Mouse (Mus musculus) heart, embryonic 12.5 days (tissue): ENCODE data around the gene Maml3. TPM values are rescaled to one million over a fixed set of nuclear protein-coding genes. Genes with fewer than 3 reads are reported as not detected.
A peak's percentile ranks its signal among the peaks of the same experiment; 100 is the strongest.

Experiments
- ATAC-seq: fragments of 200-750 bp; cut with Nextera tagmentation; 2 replicates; pipeline ENCODE4 v1.8.0; 2017; ENCODE audit warnings: moderate TSS enrichment, moderate library complexity; ENCODE audit not compliant: insufficient number of reproducible peaks, low FRiP score
- H3K27ac ChIP-seq: fragments of 300-500 bp; sonication (generic); 2 replicates; pipeline ENCODE4 v1.5.1; 2016; ENCODE audit warnings: mild to moderate bottlenecking, moderate library complexity; ENCODE audit not compliant: poor library complexity, severe bottlenecking
- H3K27me3 ChIP-seq: fragments of 300-500 bp; sonication (generic); replicated peaks from 2 replicates; pipeline ENCODE4 v1.6.1; 2016; ENCODE audit warnings: mild to moderate bottlenecking, moderate library complexity
- H3K36me3 ChIP-seq: fragments of 300-500 bp; sonication (generic); 2 replicates; pipeline ENCODE4 v1.6.1; 2016; ENCODE audit warnings: mild to moderate bottlenecking, moderate library complexity
- H3K4me1 ChIP-seq: fragments of 300-500 bp; sonication (generic); replicated peaks from 2 replicates; pipeline ENCODE4 v1.6.1; 2016; ENCODE audit warnings: mild to moderate bottlenecking
- H3K4me2 ChIP-seq: fragments of 300-500 bp; sonication (generic); 2 replicates; pipeline ENCODE4 v1.6.1; 2016; ENCODE audit warnings: mild to moderate bottlenecking, moderate library complexity
- H3K4me3 ChIP-seq: fragments of 300-500 bp; sonication (generic); 2 replicates; pipeline ENCODE4 v1.5.1; 2016; ENCODE audit warnings: mild to moderate bottlenecking
- H3K9ac ChIP-seq: fragments of 300-500 bp; sonication (generic); 2 replicates; pipeline ENCODE4 v1.6.1; 2016; ENCODE audit warnings: mild to moderate bottlenecking, moderate library complexity
- H3K9me3 ChIP-seq: fragments of 300-500 bp; sonication (generic); replicated peaks from 2 replicates; pipeline ENCODE4 v1.6.1; 2016; ENCODE audit warnings: mild to moderate bottlenecking, moderate library complexity
- WGBS: fragments of 180-500 bp; shearing (Covaris S2); methylation state at CpG from one replicate; pipeline ENCODE4 v1.1.7; 2016; 5-methylcytosine and 5-hydroxymethylcytosine counted together
- polyA plus RNA-seq: library from polyadenylated mRNA; unstranded; fragments of >200 nt; fragmentation: Nextera tagmentation; extraction: Ambion mirVana; gene quantifications from 2 replicates; pipeline ENCODE4 v1.2.1, GENCODE M21; 2016

Gene Maml3
- polyA plus RNA-seq, 1 experiment from 2014 or later = 2.6 TPM

- 22% methylated on average over 6 of the region's 6 CpGs for WGBS
- peak overlapping the region; percentile 95 for H3K27ac ChIP-seq
- no peaks in the 10 kb centered on the region for H3K36me3 ChIP-seq
- H3K9ac ChIP-seq = peak overlapping the region; percentile 73
- peaks cover under 1% of the 10 kb centered on the region; the same call in 1 of the 2 replicates for H3K9me3 ChIP-seq
- H3K27me3 ChIP-seq = no peaks in the 10 kb centered on the region
- peaks cover 61% of the 10 kb centered on the region for H3K4me1 ChIP-seq
- H3K4me2 ChIP-seq = peak overlapping the region; percentile 63
- H3K4me3 ChIP-seq = peak overlapping the region; percentile 35; the same call in 1 of the 2 replicates
- ATAC-seq = no peak
Measured at GRCm38 (mm10) chr3:52045221-52045641, 59.6 kb downstream of the Maml3 start.

- Histone ChIP-seq H3K27ac (peak overlapping the region; percentile 95), H3K27me3 (no peaks in the 10 kb centered on the region), H3K9me3 (no peaks in the 10 kb centered on the region), H3K9ac (peak overlapping the region; percentile 73), H3K4me3 (peak overlapping the region; percentile 26), H3K36me3 (no peaks in the 10 kb centered on the region), H3K4me1 (peaks cover 61% of the 10 kb centered on the region), H3K4me2 (peak overlapping the region; percentile 63)
- ATAC-seq = no peak
- WGBS = 7% methylated on average over 14 of the region's 14 CpGs
Measured at GRCm38 (mm10) chr3:52044651-52045050, 60.2 kb downstream of the Maml3 start.

- Histone ChIP-seq H3K36me3 (no peaks in the 10 kb centered on the region), H3K4me3 (no peak overlapping the region), H3K27me3 (no peaks in the 10 kb centered on the region), H3K4me1 (peaks cover 58% of the 10 kb centered on the region), H3K4me2 (no peak overlapping the region), H3K27ac (no peak overlapping the region), H3K9me3 (no peaks in the 10 kb centered on the region), H3K9ac (no peak overlapping the region)
- 58% methylated on average over 4 of the region's 4 CpGs for WGBS
- no peak for ATAC-seq
Measured at GRCm38 (mm10) chr3:52043847-52044246, 61.0 kb downstream of the Maml3 start.

GRCm38 (mm10) chr3:52042680-52043079 lies 62.2 kb downstream of the Maml3 start:
- Histone ChIP-seq H3K9me3 (no peaks in the 10 kb centered on the region), H3K27me3 (no peaks in the 10 kb centered on the region), H3K9ac (no peak overlapping the region), H3K4me1 (peaks cover 46% of the 10 kb centered on the region), H3K4me3 (no peak overlapping the region), H3K36me3 (no peaks in the 10 kb centered on the region), H3K4me2 (no peak overlapping the region), H3K27ac (no peak overlapping the region)
- WGBS = 77% methylated on average over 3 of the region's 3 CpGs
- ATAC-seq = no peak

GRCm38 (mm10) chr3:52039958-52040357 lies 64.9 kb downstream of the Maml3 start:
- no peak for ATAC-seq
- 80% methylated on average over 7 of the region's 7 CpGs for WGBS
- H3K4me1 ChIP-seq = peaks cover 33% of the 10 kb centered on the region

GRCm38 (mm10) chr3:52037260-52037659 lies 67.6 kb downstream of the Maml3 start:
- Histone ChIP-seq H3K9ac (no peak overlapping the region), H3K36me3 (no peaks in the 10 kb centered on the region), H3K4me3 (no peak overlapping the region), H3K27me3 (no peaks in the 10 kb centered on the region), H3K4me2 (no peak overlapping the region), H3K4me1 (peaks cover 25% of the 10 kb centered on the region), H3K27ac (no peak overlapping the region), H3K9me3 (no peaks in the 10 kb centered on the region)
- whole genome bisulfite sequencing = 74% methylated on average over 5 of the region's 5 CpGs
- no peak for ATAC-seq

More at GRCm38 (mm10) chr3:52039958-52040357, 64.9 kb downstream of the Maml3 start:
- no peak overlapping the region for H3K4me2 ChIP-seq
- no peaks in the 10 kb centered on the region for H3K27me3 ChIP-seq
- H3K36me3 ChIP-seq = no peaks in the 10 kb centered on the region
- H3K9ac ChIP-seq = no peak overlapping the region
- H3K4me3 ChIP-seq = no peak overlapping the region
- no peaks in the 10 kb centered on the region for H3K9me3 ChIP-seq
- H3K27ac ChIP-seq = no peak overlapping the region

- Histone ChIP-seq H3K4me1 (peaks cover 30% of the 10 kb centered on the region), H3K4me3 (no peak overlapping the region), H3K4me2 (no peak overlapping the region), H3K9ac (no peak overlapping the region), H3K36me3 (no peaks in the 10 kb centered on the region), H3K27ac (no peak overlapping the region), H3K27me3 (no peaks in the 10 kb centered on the region), H3K9me3 (no peaks in the 10 kb centered on the region)
- WGBS = 45% methylated on average over 8 of the region's 8 CpGs
- ATAC-seq = no peak
Measured at GRCm38 (mm10) chr3:52035404-52035803, 69.5 kb downstream of the Maml3 start.

GRCm38 (mm10) chr3:52033857-52034588 lies 70.9 kb downstream of the Maml3 start:
- Histone ChIP-seq H3K36me3 (no peaks in the 10 kb centered on the region), H3K27ac (peak overlapping the region; percentile 54), H3K27me3 (no peaks in the 10 kb centered on the region), H3K9me3 (no peaks in the 10 kb centered on the region), H3K4me2 (peak overlapping the region; percentile 41), H3K4me1 (peaks cover 37% of the 10 kb centered on the region), H3K4me3 (no peak overlapping the region), H3K9ac (peak overlapping the region; percentile 48; the same call in 1 of the 2 replicates)
- ATAC-seq = no peak
- WGBS = 25% methylated on average over 14 of the region's 14 CpGs

- Histone ChIP-seq H3K36me3 (no peaks in the 10 kb centered on the region), H3K9ac (no peak overlapping the region), H3K4me3 (no peak overlapping the region), H3K4me2 (no peak overlapping the region), H3K27me3 (no peaks in the 10 kb centered on the region), H3K4me1 (peaks cover 37% of the 10 kb centered on the region), H3K27ac (no peak overlapping the region), H3K9me3 (no peaks in the 10 kb centered on the region)
- no peak for ATAC-seq
Measured at GRCm38 (mm10) chr3:52031327-52031726, 73.5 kb downstream of the Maml3 start.

GRCm38 (mm10) chr3:52030114-52030513 lies 74.8 kb downstream of the Maml3 start:
- Histone ChIP-seq H3K4me2 (peak overlapping the region; percentile 58), H3K4me1 (peaks cover 29% of the 10 kb centered on the region), H3K4me3 (peak overlapping the region; percentile 29), H3K9ac (no peak overlapping the region), H3K9me3 (no peaks in the 10 kb centered on the region), H3K27me3 (no peaks in the 10 kb centered on the region), H3K36me3 (no peaks in the 10 kb centered on the region), H3K27ac (no peak overlapping the region)
- WGBS = 32% methylated on average over 10 of the region's 10 CpGs
- ATAC-seq = peak; percentile 54

GRCm38 (mm10) chr3:52029661-52030081 lies 75.2 kb downstream of the Maml3 start:
- Histone ChIP-seq H3K27ac (no peak overlapping the region), H3K36me3 (no peaks in the 10 kb centered on the region), H3K9ac (no peak overlapping the region), H3K27me3 (no peaks in the 10 kb centered on the region), H3K4me3 (peak overlapping the region; percentile 29), H3K4me1 (peaks cover 25% of the 10 kb centered on the region), H3K4me2 (peak overlapping the region; percentile 58), H3K9me3 (no peaks in the 10 kb centered on the region)
- 21% methylated on average over 12 of the region's 12 CpGs for WGBS
- no peak for ATAC-seq

GRCm38 (mm10) chr3:52027972-52028371 lies 76.9 kb downstream of the Maml3 start:
- no peak overlapping the region for H3K4me3 ChIP-seq
- no peak for ATAC-seq
- 74% methylated on average over 7 of the region's 7 CpGs for WGBS
- no peaks in the 10 kb centered on the region for H3K36me3 ChIP-seq
- H3K27me3 ChIP-seq = no peaks in the 10 kb centered on the region
- no peak overlapping the region for H3K27ac ChIP-seq
- no peak overlapping the region for H3K4me2 ChIP-seq
- no peak overlapping the region for H3K9ac ChIP-seq
- peaks cover 12% of the 10 kb centered on the region for H3K4me1 ChIP-seq
- no peaks in the 10 kb centered on the region for H3K9me3 ChIP-seq
